Mouse (Mus musculus): Measurements from ENCODE around the gene Usp3. TPM values are rescaled to one million over a fixed set of nuclear protein-coding genes. Genes with fewer than 3 reads are reported as not detected.

Usp3 gene
- polyA plus RNA-seq, 1 experiment: 15.2 TPM

DNA sequence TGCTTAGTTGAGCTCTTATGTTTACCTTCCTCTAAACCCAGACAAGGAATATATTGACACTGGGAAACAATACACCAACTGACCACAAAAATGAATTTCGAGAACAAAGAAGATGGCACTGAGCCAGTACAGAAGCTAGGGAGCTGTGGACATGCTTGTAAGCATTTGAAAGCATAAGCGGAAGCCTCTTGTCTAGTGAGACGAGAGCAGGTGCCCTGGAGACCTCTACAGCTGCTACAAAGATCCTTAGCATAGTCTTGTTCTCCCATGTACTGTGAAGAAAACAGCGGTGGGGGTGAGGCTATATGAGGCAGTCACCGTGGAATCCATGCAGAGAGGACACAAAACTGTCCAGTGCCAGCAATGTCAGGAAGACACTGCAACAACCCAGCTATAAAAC is 74.0 kb downstream of the Usp3 start:
- no peak for TF ChIP-seq POLR2A (IDR thresholded peaks at IDR 0.05; ENCODE audit: low read depth, low read length)
- no peak for TF ChIP-seq CTCF (IDR thresholded peaks at IDR 0.05; ENCODE audit: extremely low read depth, insufficient read depth, insufficient read length, insufficient replicate concordance)
- H3K4me1 ChIP-seq (ENCODE audit: control insufficient read depth, insufficient read depth, insufficient read length): peaks cover 2% of the 10 kb centered on the region; the same call in 1 of the 2 replicates
- H3K36me3 ChIP-seq (ENCODE audit: control insufficient read depth, insufficient read depth, low read length): peaks cover 30% of the 10 kb centered on the region
- H3K27ac ChIP-seq (ENCODE audit: insufficient read depth, low read length): no peak overlapping the region
- WGBS: 83% methylated on average over 5 of the region's 5 CpGs
- H3K4me3 ChIP-seq (ENCODE audit: extremely low read depth, insufficient read depth, insufficient read length): no peak overlapping the region
- DNase-seq (ENCODE audit: low read depth in 1 of 2, low spot score in 2 of 2): no peak
- no peaks in the 10 kb centered on the region for H3K27me3 ChIP-seq (ENCODE audit: control insufficient read depth, insufficient read depth, low read length)

DNA sequence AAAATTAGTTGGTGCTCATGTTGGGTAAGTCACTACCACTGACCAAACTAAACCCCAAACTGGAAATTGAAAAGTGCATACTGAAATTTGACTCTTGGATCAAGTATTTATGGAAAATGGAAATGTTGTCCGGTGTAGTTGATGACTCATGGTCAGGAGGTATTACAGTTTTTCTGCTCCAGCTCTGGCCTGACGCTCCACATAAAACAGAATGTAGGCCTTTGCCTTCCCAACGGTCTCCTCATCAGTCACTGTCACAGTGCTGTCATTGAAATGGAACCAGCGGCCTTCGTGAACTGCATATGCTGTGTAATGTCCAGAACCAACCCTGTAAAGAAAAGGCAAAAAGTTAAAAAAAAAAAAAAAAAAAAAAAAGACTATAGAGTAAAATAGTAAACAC is 74.7 kb downstream of the Usp3 start:
- TF ChIP-seq CTCF (IDR thresholded peaks at IDR 0.05; ENCODE audit: extremely low read depth, insufficient read depth, insufficient read length, insufficient replicate concordance) (no peak), POLR2A (IDR thresholded peaks at IDR 0.05; ENCODE audit: low read depth, low read length) (no peak)
- Histone ChIP-seq H3K36me3 (ENCODE audit: control insufficient read depth, insufficient read depth, low read length) (peaks cover 27% of the 10 kb centered on the region), H3K4me3 (ENCODE audit: extremely low read depth, insufficient read depth, insufficient read length) (no peak overlapping the region), H3K27ac (ENCODE audit: insufficient read depth, low read length) (no peak overlapping the region), H3K27me3 (ENCODE audit: control insufficient read depth, insufficient read depth, low read length) (no peaks in the 10 kb centered on the region), H3K4me1 (ENCODE audit: control insufficient read depth, insufficient read depth, insufficient read length) (peaks cover 2% of the 10 kb centered on the region; the same call in 1 of the 2 replicates)
- no peak for DNase-seq (ENCODE audit: low read depth in 1 of 2, low spot score in 2 of 2)
- WGBS: 89% methylated on average over 5 of the region's 5 CpGs

DNA sequence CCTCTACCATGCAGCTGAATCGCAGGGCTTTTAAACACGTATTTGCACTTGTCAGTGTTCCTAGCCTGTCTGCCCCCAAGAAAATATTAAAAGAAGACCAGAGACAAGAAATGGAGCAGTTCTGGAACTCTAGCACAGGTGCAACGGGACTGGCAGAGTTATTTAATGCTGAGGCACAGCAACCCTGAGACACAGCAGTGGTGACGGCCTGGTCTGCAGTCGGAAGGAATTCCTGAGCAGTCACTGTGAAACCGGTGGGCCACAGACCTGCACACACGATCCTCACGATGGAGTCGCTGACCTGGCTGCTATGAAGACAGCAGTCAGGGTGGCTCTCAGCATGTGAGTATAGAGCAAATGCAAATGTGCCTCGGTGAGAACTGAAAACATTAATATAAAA is 75.2 kb downstream of the Usp3 start:
- peaks cover 27% of the 10 kb centered on the region for H3K36me3 ChIP-seq (ENCODE audit: control insufficient read depth, insufficient read depth, low read length)
- peaks cover 2% of the 10 kb centered on the region; the same call in 1 of the 2 replicates for H3K4me1 ChIP-seq (ENCODE audit: control insufficient read depth, insufficient read depth, insufficient read length)
- no peak for TF ChIP-seq CTCF (IDR thresholded peaks at IDR 0.05; ENCODE audit: extremely low read depth, insufficient read depth, insufficient read length, insufficient replicate concordance)
- no peak for TF ChIP-seq POLR2A (IDR thresholded peaks at IDR 0.05; ENCODE audit: low read depth, low read length)
- H3K4me3 ChIP-seq (ENCODE audit: extremely low read depth, insufficient read depth, insufficient read length): no peak overlapping the region
- 95% methylated on average over 10 of the region's 10 CpGs for WGBS
- DNase-seq (ENCODE audit: low read depth in 1 of 2, low spot score in 2 of 2): no peak
- no peaks in the 10 kb centered on the region for H3K27me3 ChIP-seq (ENCODE audit: control insufficient read depth, insufficient read depth, low read length)
- no peak overlapping the region for H3K27ac ChIP-seq (ENCODE audit: insufficient read depth, low read length)

DNA sequence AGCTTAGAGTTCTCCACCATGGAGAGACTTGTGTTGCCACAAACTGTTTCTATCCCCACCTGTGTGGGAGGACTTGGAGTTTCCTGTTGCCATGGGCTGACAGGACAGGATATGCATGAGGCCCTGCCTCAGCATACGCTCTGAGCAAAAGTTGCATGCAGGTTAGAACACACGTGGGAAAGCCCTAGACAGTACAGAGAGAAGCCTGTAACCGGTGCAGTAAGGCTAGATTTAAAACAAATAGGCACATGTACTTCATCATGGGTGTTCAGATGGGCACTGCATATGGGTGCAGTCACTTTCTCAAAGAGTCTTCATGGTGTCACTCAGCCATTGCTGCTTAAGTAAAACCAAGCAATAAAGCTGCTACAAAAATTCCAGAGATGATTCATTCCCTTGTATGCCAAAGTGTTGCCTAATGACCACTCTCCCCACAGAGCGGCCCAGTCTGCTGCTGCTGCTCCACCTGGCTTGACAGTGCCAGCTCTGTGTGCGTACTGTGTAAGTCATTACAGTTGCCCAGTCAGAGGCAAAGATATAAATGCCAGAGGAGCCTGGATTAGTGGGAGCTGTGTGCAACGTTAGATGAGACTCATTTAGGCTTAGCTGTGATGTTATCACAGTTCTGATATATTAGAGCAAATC is 76.5 kb downstream of the Usp3 start:
- no peak for DNase-seq (ENCODE audit: low read depth in 1 of 2, low spot score in 2 of 2)
- H3K4me3 ChIP-seq (ENCODE audit: extremely low read depth, insufficient read depth, insufficient read length): no peak overlapping the region
- H3K4me1 ChIP-seq (ENCODE audit: control insufficient read depth, insufficient read depth, insufficient read length): peaks cover 2% of the 10 kb centered on the region; the same call in 1 of the 2 replicates
- peaks cover 25% of the 10 kb centered on the region for H3K36me3 ChIP-seq (ENCODE audit: control insufficient read depth, insufficient read depth, low read length)
- H3K27me3 ChIP-seq (ENCODE audit: control insufficient read depth, insufficient read depth, low read length): no peaks in the 10 kb centered on the region
- 75% methylated on average over 6 of the region's 6 CpGs for WGBS
- TF ChIP-seq CTCF (IDR thresholded peaks at IDR 0.05; ENCODE audit: extremely low read depth, insufficient read depth, insufficient read length, insufficient replicate concordance) (no peak), POLR2A (IDR thresholded peaks at IDR 0.05; ENCODE audit: low read depth, low read length) (no peak)
- H3K27ac ChIP-seq (ENCODE audit: insufficient read depth, low read length): no peak overlapping the region

DNA sequence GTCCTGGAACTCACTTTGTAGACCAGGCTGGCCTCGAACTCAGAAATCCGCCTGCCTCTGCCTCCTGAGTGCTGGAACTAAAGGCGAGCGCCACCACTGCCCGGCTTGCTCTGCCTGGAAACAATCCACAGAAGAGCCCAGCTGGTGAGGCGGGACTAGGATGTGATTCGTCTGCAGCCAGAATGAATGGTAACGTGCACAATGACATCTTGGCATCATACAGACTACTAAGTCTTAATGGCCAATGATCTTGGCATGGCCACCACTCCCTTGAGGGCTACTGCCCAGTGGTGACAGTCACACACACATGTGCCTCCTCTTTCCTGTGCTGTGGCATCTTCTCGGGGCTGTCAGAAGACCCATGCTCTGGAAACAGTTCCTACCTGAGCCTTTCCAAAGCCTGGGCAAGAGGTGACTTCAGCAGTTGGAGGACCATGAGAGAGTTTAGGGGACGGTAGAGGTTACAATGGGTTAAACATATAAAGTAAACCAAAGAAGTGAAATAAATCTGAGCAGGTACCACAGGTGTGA is 77.2 kb downstream of the Usp3 start:
- peaks cover 4% of the 10 kb centered on the region; the same call in 1 of the 2 replicates for H3K4me1 ChIP-seq (ENCODE audit: control insufficient read depth, insufficient read depth, insufficient read length)
- DNase-seq (ENCODE audit: low read depth in 1 of 2, low spot score in 2 of 2): no peak
- TF ChIP-seq POLR2A (IDR thresholded peaks at IDR 0.05; ENCODE audit: low read depth, low read length) (no peak), CTCF (IDR thresholded peaks at IDR 0.05; ENCODE audit: extremely low read depth, insufficient read depth, insufficient read length, insufficient replicate concordance) (no peak)
- 97% methylated on average over 10 of the region's 10 CpGs for WGBS
- no peak overlapping the region for H3K27ac ChIP-seq (ENCODE audit: insufficient read depth, low read length)
- no peak overlapping the region for H3K4me3 ChIP-seq (ENCODE audit: extremely low read depth, insufficient read depth, insufficient read length)
- peaks cover 23% of the 10 kb centered on the region for H3K36me3 ChIP-seq (ENCODE audit: control insufficient read depth, insufficient read depth, low read length)
- H3K27me3 ChIP-seq (ENCODE audit: control insufficient read depth, insufficient read depth, low read length): no peaks in the 10 kb centered on the region

DNA sequence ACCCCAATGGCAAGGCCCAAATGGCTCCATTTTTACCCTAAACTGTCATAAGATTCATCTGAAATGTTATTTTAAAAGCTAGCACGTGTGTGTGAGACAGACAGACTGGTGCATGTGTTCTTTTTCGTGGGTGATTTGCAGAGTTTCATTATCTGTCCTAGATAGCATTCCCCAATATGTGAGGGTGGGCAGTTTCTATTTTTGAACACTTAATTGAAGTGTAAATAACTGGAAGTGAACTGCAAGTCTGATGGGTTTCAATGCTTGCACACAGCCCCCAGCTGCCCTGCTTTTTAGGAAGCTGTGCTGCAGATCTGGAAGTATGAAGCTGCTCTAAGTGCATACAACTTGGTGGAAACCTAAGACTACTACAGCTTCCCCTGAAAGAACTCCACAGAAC is 77.8 kb downstream of the Usp3 start:
- 81% methylated on average over 2 of the region's 2 CpGs for WGBS
- no peaks in the 10 kb centered on the region for H3K27me3 ChIP-seq (ENCODE audit: control insufficient read depth, insufficient read depth, low read length)
- H3K4me1 ChIP-seq (ENCODE audit: control insufficient read depth, insufficient read depth, insufficient read length): peaks cover 10% of the 10 kb centered on the region; the same call in 1 of the 2 replicates
- TF ChIP-seq CTCF (IDR thresholded peaks at IDR 0.05; ENCODE audit: extremely low read depth, insufficient read depth, insufficient read length, insufficient replicate concordance): no peak
- no peak for TF ChIP-seq POLR2A (IDR thresholded peaks at IDR 0.05; ENCODE audit: low read depth, low read length)
- no peak overlapping the region for H3K27ac ChIP-seq (ENCODE audit: insufficient read depth, low read length)
- H3K36me3 ChIP-seq (ENCODE audit: control insufficient read depth, insufficient read depth, low read length): peaks cover 21% of the 10 kb centered on the region
- no peak overlapping the region for H3K4me3 ChIP-seq (ENCODE audit: extremely low read depth, insufficient read depth, insufficient read length)
- no peak for DNase-seq (ENCODE audit: low read depth in 1 of 2, low spot score in 2 of 2)

DNA sequence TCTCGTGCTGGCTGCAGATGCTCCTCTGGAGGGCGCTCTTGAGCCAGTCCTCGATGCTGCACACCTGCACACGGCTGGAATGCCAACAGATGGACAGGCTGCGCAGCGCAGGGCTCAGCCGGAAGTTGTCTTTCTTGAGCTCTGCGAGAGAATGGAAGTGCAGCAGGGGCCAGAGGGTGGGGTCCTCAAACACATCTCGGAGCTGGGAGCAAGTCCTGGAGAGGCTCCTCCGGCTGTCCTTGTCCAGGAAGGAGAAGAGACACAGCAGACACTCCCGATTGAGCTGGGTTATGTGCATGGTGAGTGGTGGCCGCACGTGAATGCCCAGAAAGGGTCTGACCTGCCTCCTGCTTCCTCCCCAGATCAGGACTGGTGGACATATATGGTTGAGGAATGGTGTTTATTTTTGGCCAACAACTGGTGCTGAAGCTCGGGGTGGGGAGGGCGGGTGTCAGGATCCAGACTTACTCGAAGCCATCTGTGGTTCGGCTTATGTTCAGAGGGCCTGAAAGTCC is 78.6 kb downstream of the Usp3 start, which contains the start of gene Fbxl22:
Gene Fbxl22, minus strand, starts transcription at position 338 of the 515 bp plus-strand sequence.
- Histone ChIP-seq H3K36me3 (ENCODE audit: control insufficient read depth, insufficient read depth, low read length) (peaks cover 17% of the 10 kb centered on the region), H3K27me3 (ENCODE audit: control insufficient read depth, insufficient read depth, low read length) (no peaks in the 10 kb centered on the region), H3K4me1 (ENCODE audit: control insufficient read depth, insufficient read depth, insufficient read length) (peaks cover 10% of the 10 kb centered on the region; the same call in 1 of the 2 replicates), H3K4me3 (ENCODE audit: extremely low read depth, insufficient read depth, insufficient read length) (no peak within 1 kb of the TSS), H3K27ac (ENCODE audit: insufficient read depth, low read length) (no peak within 1 kb of the TSS)
- WGBS: 78% methylated on average over 17 of the region's 17 CpGs
- TF ChIP-seq POLR2A (IDR thresholded peaks at IDR 0.05; ENCODE audit: low read depth, low read length) (no peak), CTCF (IDR thresholded peaks at IDR 0.05; ENCODE audit: extremely low read depth, insufficient read depth, insufficient read length, insufficient replicate concordance) (peak; percentile 51; the same call in 1 of the 2 replicates)
- DNase-seq (ENCODE audit: low read depth in 1 of 2, low spot score in 2 of 2): peak in 1 of 2 experiments; percentile 29

Data from spleen, adult 2 months (tissue).